Mouse (Mus musculus) stomach, embryonic 15.5 days (tissue): Measurements from ENCODE around the gene Usp2. TPM values are rescaled to one million over a fixed set of nuclear protein-coding genes. Genes with fewer than 3 reads are reported as not detected.
A peak's percentile ranks its signal among the peaks of the same experiment; 100 is the strongest.

Experiments
- ATAC-seq: fragments of 200-750 bp; cut with Nextera tagmentation; 2 replicates; pipeline ENCODE4 v1.8.0; 2017; ENCODE audit warnings: low read depth, moderate number of reproducible peaks, moderate TSS enrichment; ENCODE audit not compliant: insufficient read depth, low FRiP score
- H3K27ac ChIP-seq: fragments of 300-500 bp; sonication (generic); 2 replicates; pipeline ENCODE4 v1.5.1; 2015; ENCODE audit warnings: mild to moderate bottlenecking, inconsistent platforms
- H3K27me3 ChIP-seq: fragments of 300-500 bp; sonication (generic); replicated peaks from 2 replicates; pipeline ENCODE4 v1.6.1; 2015; ENCODE audit warnings: inconsistent platforms
- H3K36me3 ChIP-seq: fragments of 300-500 bp; sonication (generic); 2 replicates; pipeline ENCODE4 v1.6.1; 2015; ENCODE audit warnings: inconsistent platforms
- H3K4me1 ChIP-seq: fragments of 300-500 bp; sonication (generic); 2 replicates; pipeline ENCODE4 v1.6.1; 2015; ENCODE audit warnings: inconsistent platforms
- H3K4me2 ChIP-seq: fragments of 300-500 bp; sonication (generic); 2 replicates; pipeline ENCODE4 v1.6.1; 2015; ENCODE audit warnings: mild to moderate bottlenecking, inconsistent platforms
- H3K4me3 ChIP-seq: fragments of 300-500 bp; sonication (generic); replicated peaks from 2 replicates; pipeline ENCODE4 v1.5.1; 2015; ENCODE audit warnings: inconsistent platforms
- H3K9ac ChIP-seq: fragments of 300-500 bp; sonication (generic); 2 replicates; pipeline ENCODE4 v1.6.1; 2015; ENCODE audit warnings: inconsistent platforms
- H3K9me3 ChIP-seq: fragments of 300-500 bp; sonication (generic); 2 replicates; pipeline ENCODE4 v1.6.1; 2016; ENCODE audit warnings: inconsistent platforms
- WGBS: fragments of 180-500 bp; shearing (Covaris S2); methylation state at CpG from one replicate; pipeline ENCODE4 v1.1.7; 2015; 5-methylcytosine and 5-hydroxymethylcytosine counted together
- polyA plus RNA-seq: library from polyadenylated mRNA; unstranded; fragments of >200 nt; fragmentation: Nextera tagmentation; extraction: Ambion mirVana; gene quantifications from 2 replicates; pipeline ENCODE4 v1.2.1, GENCODE M21; 2015

The Usp2 gene
- polyA plus RNA-seq, 1 experiment from 2014 or later, result 12.0 TPM

DNA sequence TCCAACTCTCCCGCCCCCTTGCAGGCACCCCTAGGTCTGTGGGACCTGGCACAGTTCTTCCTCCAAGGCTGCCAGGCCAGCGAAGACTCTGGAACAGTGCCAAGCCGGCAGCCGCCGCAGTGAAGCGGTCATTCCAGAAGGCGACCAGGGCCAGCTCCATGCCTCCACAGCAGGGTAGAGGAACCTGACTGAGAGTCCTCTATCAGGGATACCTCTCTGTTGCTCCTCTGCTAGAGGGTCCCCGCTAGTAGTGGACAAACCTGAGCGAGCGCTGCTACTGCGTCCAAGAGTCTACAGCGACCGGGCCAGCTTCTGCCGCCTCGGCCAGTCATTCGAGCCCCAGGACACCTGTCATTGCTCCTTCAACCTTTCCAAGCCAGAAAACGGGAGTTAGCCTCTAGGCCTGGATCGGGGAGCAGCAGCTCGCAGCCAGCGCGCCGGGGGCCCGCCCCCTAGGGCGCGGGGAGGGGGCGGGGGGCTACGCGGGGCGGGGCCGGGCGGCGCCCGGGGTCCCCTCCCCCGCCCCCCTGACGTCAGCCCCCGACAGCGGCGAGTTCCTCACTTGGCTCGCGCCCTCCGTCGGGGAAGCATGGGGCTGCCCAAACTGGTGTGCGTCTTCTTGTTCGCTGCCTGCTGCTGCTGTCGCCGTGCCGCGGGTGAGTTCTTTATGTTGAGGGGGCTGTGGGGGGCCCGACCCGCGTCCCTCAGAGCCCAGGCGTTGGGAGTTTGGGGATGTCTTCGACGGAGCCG is 67.5 kb downstream of the Usp2 start, which contains the start of gene Mcam:
Mcam (plus strand) TSS at position 369 of the 750 bp plus-strand sequence.
- H3K4me3 ChIP-seq, result peak within 1 kb of the TSS; percentile 65
- WGBS, result under 1% methylated on average over 50 of the region's 55 CpGs
- H3K4me2 ChIP-seq, result peak within 1 kb of the TSS; percentile 92
- H3K27me3 ChIP-seq, result no peaks in the 10 kb centered on the region
- peak; percentile 21; the same call in 1 of the 2 replicates for ATAC-seq
- H3K9ac ChIP-seq, result peak within 1 kb of the TSS; percentile 78
- H3K36me3 ChIP-seq, result no peaks in the 10 kb centered on the region
- H3K9me3 ChIP-seq, result no peaks in the 10 kb centered on the region
- peak within 1 kb of the TSS; percentile 87 for H3K27ac ChIP-seq
- H3K4me1 ChIP-seq, result peaks cover 28% of the 10 kb centered on the region

GRCm38 (mm10) chr9:44134851-44135730 is 68.3 kb downstream of the Usp2 start:
- Histone ChIP-seq H3K36me3 (no peaks in the 10 kb centered on the region), H3K4me2 (peak overlapping the region; percentile 92), H3K9ac (peak overlapping the region; percentile 78), H3K27ac (peak overlapping the region; percentile 80), H3K4me3 (peak overlapping the region; percentile 65), H3K27me3 (no peaks in the 10 kb centered on the region), H3K9me3 (no peaks in the 10 kb centered on the region), H3K4me1 (peaks cover 28% of the 10 kb centered on the region)
- WGBS, result 2% methylated on average over 49 of the region's 49 CpGs
- ATAC-seq, result no peak

GRCm38 (mm10) chr9:44135731-44136411 is 69.0 kb downstream of the Usp2 start:
- H3K4me1 ChIP-seq, result peaks cover 20% of the 10 kb centered on the region
- 42% methylated on average over 7 of the region's 7 CpGs for WGBS
- peak; percentile 13; the same call in 1 of the 2 replicates for ATAC-seq

DNA sequence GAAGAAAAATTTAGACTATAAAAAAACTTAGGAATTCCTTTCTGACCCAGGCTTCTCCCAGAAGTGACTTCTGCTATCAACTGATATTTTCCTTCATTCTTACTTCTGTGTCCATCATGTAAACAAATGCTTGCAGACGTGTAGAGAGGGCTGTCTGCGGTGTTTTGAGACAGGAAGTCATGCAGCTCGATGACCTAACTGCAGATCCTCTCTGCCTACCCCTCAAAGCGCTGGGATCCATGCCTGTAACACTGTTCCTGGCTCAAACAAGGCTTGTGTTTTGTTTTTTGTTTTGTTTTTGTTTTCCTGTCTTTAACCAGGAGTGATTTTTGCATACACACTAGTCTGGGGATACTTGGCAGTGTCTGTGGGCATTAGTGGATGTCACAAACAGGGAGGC is 71.0 kb downstream of the Usp2 start:
- H3K27ac ChIP-seq, result no peak overlapping the region
- H3K9me3 ChIP-seq, result no peaks in the 10 kb centered on the region
- H3K4me1 ChIP-seq, result peaks cover 16% of the 10 kb centered on the region
- ATAC-seq, result no peak
- WGBS, result 44% methylated on average over 4 of the region's 4 CpGs
- no peak overlapping the region for H3K9ac ChIP-seq
- H3K27me3 ChIP-seq, result no peaks in the 10 kb centered on the region
- H3K36me3 ChIP-seq, result 0 out of 2 replicates have a peak, but pooled peaks cover 3% of the 10 kb centered on the region
- no peak overlapping the region for H3K4me3 ChIP-seq
- H3K4me2 ChIP-seq, result no peak overlapping the region

More at GRCm38 (mm10) chr9:44135731-44136411, 69.0 kb downstream of the Usp2 start:
- Histone ChIP-seq H3K27ac (peak overlapping the region; percentile 80; the same call in 1 of the 2 replicates), H3K9me3 (no peaks in the 10 kb centered on the region), H3K4me2 (peak overlapping the region; percentile 92), H3K4me3 (peak overlapping the region; percentile 65), H3K36me3 (no peaks in the 10 kb centered on the region), H3K9ac (0 out of 2 replicates have a peak overlapping the region, but pooled peaks have one; percentile 78), H3K27me3 (no peaks in the 10 kb centered on the region)

GRCm38 (mm10) chr9:44141951-44142350 is 75.1 kb downstream of the Usp2 start:
- Histone ChIP-seq H3K4me3 (no peak overlapping the region), H3K9ac (no peak overlapping the region), H3K9me3 (no peaks in the 10 kb centered on the region), H3K36me3 (peaks cover 14% of the 10 kb centered on the region; the same call in 1 of the 2 replicates), H3K4me1 (no peaks in the 10 kb centered on the region), H3K4me2 (no peak overlapping the region), H3K27me3 (no peaks in the 10 kb centered on the region), H3K27ac (no peak overlapping the region)
- WGBS, result 63% methylated on average over 5 of the region's 5 CpGs
- ATAC-seq, result no peak

GRCm38 (mm10) chr9:44143421-44143820 is 76.6 kb downstream of the Usp2 start:
- H3K4me1 ChIP-seq, result no peaks in the 10 kb centered on the region
- WGBS, result 80% methylated on average over 5 of the region's 5 CpGs
- H3K36me3 ChIP-seq, result peaks cover 15% of the 10 kb centered on the region; the same call in 1 of the 2 replicates
- no peak for ATAC-seq
- H3K27me3 ChIP-seq, result no peaks in the 10 kb centered on the region
- peak overlapping the region; percentile 18; the same call in 1 of the 2 replicates for H3K27ac ChIP-seq
- no peak overlapping the region for H3K9ac ChIP-seq
- H3K4me2 ChIP-seq, result no peak overlapping the region
- H3K9me3 ChIP-seq, result no peaks in the 10 kb centered on the region
- no peak overlapping the region for H3K4me3 ChIP-seq

GRCm38 (mm10) chr9:44144023-44144717 is 77.3 kb downstream of the Usp2 start:
- Histone ChIP-seq H3K4me1 (no peaks in the 10 kb centered on the region), H3K9me3 (no peaks in the 10 kb centered on the region), H3K36me3 (peaks cover 17% of the 10 kb centered on the region; the same call in 1 of the 2 replicates), H3K4me2 (no peak overlapping the region), H3K27ac (no peak overlapping the region), H3K4me3 (no peak overlapping the region), H3K27me3 (no peaks in the 10 kb centered on the region), H3K9ac (no peak overlapping the region)
- ATAC-seq, result peak; percentile 47; the same call in 1 of the 2 replicates
- WGBS, result 38% methylated on average over 7 of the region's 8 CpGs

GRCm38 (mm10) chr9:44144718-44145060 is 77.9 kb downstream of the Usp2 start:
- no peaks in the 10 kb centered on the region for H3K27me3 ChIP-seq
- ATAC-seq, result no peak
- no peak overlapping the region for H3K27ac ChIP-seq
- no peak overlapping the region for H3K4me2 ChIP-seq
- no peak overlapping the region for H3K4me3 ChIP-seq
- no peaks in the 10 kb centered on the region for H3K9me3 ChIP-seq
- peaks cover 17% of the 10 kb centered on the region; the same call in 1 of the 2 replicates for H3K36me3 ChIP-seq
- H3K9ac ChIP-seq, result no peak overlapping the region
- H3K4me1 ChIP-seq, result no peaks in the 10 kb centered on the region

Other genes with a start within 250 kb of the Usp2 start
- 1.1 and 1.4 TPM in 2 replicates for gene Thy1, start 23.6 kb upstream of the Usp2 start, polyA plus RNA-seq
- 0.18 TPM in 2 replicates for gene Mfrp, start 34.7 kb downstream of the Usp2 start, polyA plus RNA-seq
- gene C1qtnf5, start 40.2 kb downstream of the Usp2 start, polyA plus RNA-seq, result 2.8 and 3.3 TPM in 2 replicates
- gene Gm49380, start 46.5 kb downstream of the Usp2 start, polyA plus RNA-seq, result 0.14 and 0.18 TPM in 2 replicates
- gene Rnf26, start 46.5 kb downstream of the Usp2 start, polyA plus RNA-seq, result 59.9 and 60.8 TPM in 2 replicates
- gene Mcam, start 67.4 kb downstream of the Usp2 start, polyA plus RNA-seq, result 38.3 and 43.0 TPM in 2 replicates
- 12.4 and 13.6 TPM in 2 replicates for gene Cbl, start 167.0 kb downstream of the Usp2 start, polyA plus RNA-seq
- gene Ccdc153, start 173.7 kb downstream of the Usp2 start, polyA plus RNA-seq, result 0.23 TPM in 1 of 2 replicates, not detected in the other
- gene Pdzd3, start 184.4 kb downstream of the Usp2 start, polyA plus RNA-seq, result 2.5 and 2.9 TPM in 2 replicates
- 8.9 TPM in 2 replicates for gene Nlrx1, start 201.6 kb downstream of the Usp2 start, polyA plus RNA-seq
- 4.6 and 5.1 TPM in 2 replicates for gene Abcg4, start 221.6 kb downstream of the Usp2 start, polyA plus RNA-seq
- 20.3 and 21.4 TPM in 2 replicates for gene Hinfp, start 238.7 kb downstream of the Usp2 start, polyA plus RNA-seq